Mouse (Mus musculus) cerebellum, adult (tissue): ENCODE data around the gene Pgf.
"Not testable (repeated sequence)": the region's sequence is repeated elsewhere in the genome, so short reads cannot be mapped to it uniquely, and the experiment has no call there.

Source experiments
- ATAC-seq: cut with Nextera tagmentation; 2 replicates; pipeline ENCODE4 v1.9.2; 2017; ENCODE audit warnings: mild to moderate bottlenecking, moderate library complexity, mixed read lengths; ENCODE audit not compliant: insufficient number of reproducible peaks, low FRiP score, low TSS enrichment

The Pgf gene

GRCm38 (mm10) chr12:85164996-85165395, 12.6 kb downstream of the Pgf start:
- no peak for ATAC-seq

- ATAC-seq: no peak
These were observed 18.0 kb downstream of the Pgf start for GRCm38 (mm10) chr12:85159592-85159991.

GRCm38 (mm10) chr12:85158801-85159200, 18.8 kb downstream of the Pgf start:
- ATAC-seq: no peak

GRCm38 (mm10) chr12:85157797-85158460, 19.7 kb downstream of the Pgf start:
- ATAC-seq: no peak

- no peak for ATAC-seq
These were observed 21.3 kb downstream of the Pgf start for GRCm38 (mm10) chr12:85156324-85156723.

- no peak for ATAC-seq
These were observed 24.6 kb downstream of the Pgf start for GRCm38 (mm10) chr12:85153011-85153410.

- peak; percentile 94 for ATAC-seq
These were observed 26.4 kb downstream of the Pgf start, which contains the start of gene Rps6kl1 for GRCm38 (mm10) chr12:85151002-85151774. Gene Rps6kl1, minus strand, starts transcription at chr12:85151264.

- no peak; the same call in 1 of the 2 replicates for ATAC-seq
These were observed 27.1 kb downstream of the Pgf start for GRCm38 (mm10) chr12:85150321-85151001.

GRCm38 (mm10) chr12:85146881-85147280, 30.7 kb downstream of the Pgf start:
- no peak for ATAC-seq

- no peak for ATAC-seq
These were observed 31.2 kb downstream of the Pgf start for GRCm38 (mm10) chr12:85146355-85146754.

- no peak for ATAC-seq
These were observed 32.0 kb downstream of the Pgf start for GRCm38 (mm10) chr12:85145630-85146029.

GRCm38 (mm10) chr12:85144821-85145220, 32.8 kb downstream of the Pgf start:
- no peak for ATAC-seq

GRCm38 (mm10) chr12:85144276-85144675, 33.3 kb downstream of the Pgf start:
- not testable (repeated sequence) for ATAC-seq

GRCm38 (mm10) chr12:85142803-85143202, 34.8 kb downstream of the Pgf start:
- no peak for ATAC-seq

GRCm38 (mm10) chr12:85141096-85141495, 36.5 kb downstream of the Pgf start:
- no peak for ATAC-seq

- ATAC-seq: no peak
These were observed 37.4 kb downstream of the Pgf start for GRCm38 (mm10) chr12:85140036-85140701.

GRCm38 (mm10) chr12:85136627-85137026, 41.0 kb downstream of the Pgf start:
- no peak for ATAC-seq

GRCm38 (mm10) chr12:85135513-85136470, 41.8 kb downstream of the Pgf start:
- ATAC-seq: peak; percentile 42; the same call in 1 of the 2 replicates

GRCm38 (mm10) chr12:85134043-85134794, 43.4 kb downstream of the Pgf start:
- no peak for ATAC-seq
